Mouse (Mus musculus) forebrain, embryonic 14.5 days (tissue): Measurements from ENCODE around the gene Prdx5. TPM values are rescaled to one million over a fixed set of nuclear protein-coding genes. Genes with fewer than 3 reads are reported as not detected.

ENCODE experiments used
- ATAC-seq: fragments of 200-750 bp; cut with Nextera tagmentation; 2 replicates; pipeline ENCODE4 v1.8.0; 2017; ENCODE audit warnings: mild to moderate bottlenecking, moderate library complexity
- DNase-seq: peaks from one replicate; pipeline ENCODE4 v3.0.0-alpha.2; 2015; ENCODE audit warnings: low spot score
- H3K27ac ChIP-seq: fragments of 300-500 bp; sonication (generic); 2 replicates; pipeline ENCODE4 v1.5.1; 2014; ENCODE audit warnings: low read depth, mild to moderate bottlenecking, control low read depth, low read length, moderate library complexity
- H3K27me3 ChIP-seq: fragments of 300-500 bp; sonication (generic); replicated peaks from 2 replicates; pipeline ENCODE4 v1.6.1; 2014; ENCODE audit warnings: low read length, control low read depth, mixed read lengths; ENCODE audit not compliant: control insufficient read depth, insufficient read depth
- H3K36me3 ChIP-seq: fragments of 300-500 bp; sonication (generic); 2 replicates; pipeline ENCODE4 v1.6.1; 2014; ENCODE audit warnings: low read length, control low read depth; ENCODE audit not compliant: control insufficient read depth, insufficient read depth
- H3K4me1 ChIP-seq: fragments of 300-500 bp; sonication (generic); 2 replicates; pipeline ENCODE4 v1.6.1; 2014; ENCODE audit warnings: antibody characterized with exemption, low read length, control low read depth; ENCODE audit not compliant: control insufficient read depth, insufficient read depth
- H3K4me2 ChIP-seq: fragments of 300-500 bp; sonication (generic); 2 replicates; pipeline ENCODE4 v1.6.1; 2014; ENCODE audit warnings: mild to moderate bottlenecking, control low read depth, low read length
- H3K4me3 ChIP-seq: fragments of 300-500 bp; sonication (generic); 2 replicates; pipeline ENCODE4 v1.5.1; 2014; ENCODE audit warnings: low read depth, low read length, control low read depth
- H3K9ac ChIP-seq: fragments of 300-500 bp; sonication (generic); 2 replicates; pipeline ENCODE4 v1.6.1; 2014; ENCODE audit warnings: mild to moderate bottlenecking, low read length, control low read depth, moderate library complexity
- H3K9me3 ChIP-seq: fragments of 300-500 bp; sonication (generic); replicated peaks from 2 replicates; pipeline ENCODE4 v1.6.1; 2016; ENCODE audit warnings: low read length, control low read depth, mixed read lengths; ENCODE audit not compliant: control insufficient read depth
- WGBS: fragments of 180-500 bp; shearing (Covaris S2); extraction: QIAGEN DNeasy Blood & Tissue Kit; methylation state at CpG from one replicate; pipeline ENCODE4 v1.1.7; 2014; 5-methylcytosine and 5-hydroxymethylcytosine counted together
- polyA plus RNA-seq: library from polyadenylated mRNA; unstranded; fragments of >200 nt; fragmentation: Nextera tagmentation; extraction: Ambion mirVana; gene quantifications from 2 replicates; pipeline ENCODE4 v1.2.1, GENCODE M21; 2014

The Prdx5 gene
- polyA plus RNA-seq, 1 experiment from 2014 or later: 229 TPM

GRCm38 (mm10) chr19:6876799-6877198 lies 33.1 kb downstream of the Prdx5 start:
- Histone ChIP-seq H3K27ac (no peak overlapping the region), H3K27me3 (no peaks in the 10 kb centered on the region), H3K9ac (no peak overlapping the region), H3K4me1 (no peaks in the 10 kb centered on the region), H3K36me3 (no peaks in the 10 kb centered on the region), H3K9me3 (peaks cover 11% of the 10 kb centered on the region; the same call in 1 of the 2 replicates), H3K4me3 (no peak overlapping the region), H3K4me2 (no peak overlapping the region)
- ATAC-seq (no peak), DNase-seq (no peak)

- no peak overlapping the region for H3K9ac ChIP-seq
- no peak overlapping the region for H3K4me3 ChIP-seq
- no peaks in the 10 kb centered on the region for H3K36me3 ChIP-seq
- H3K27ac ChIP-seq: no peak overlapping the region
- no peak for DNase-seq
- H3K27me3 ChIP-seq: no peaks in the 10 kb centered on the region
- peaks cover 8% of the 10 kb centered on the region; the same call in 1 of the 2 replicates for H3K9me3 ChIP-seq
- ATAC-seq: no peak
- H3K4me1 ChIP-seq: no peaks in the 10 kb centered on the region
- WGBS: 89% methylated on average over 6 of the region's 6 CpGs
- H3K4me2 ChIP-seq: no peak overlapping the region
Measured at GRCm38 (mm10) chr19:6875834-6876233, 34.1 kb downstream of the Prdx5 start.

- no peak for DNase-seq
- Histone ChIP-seq H3K27me3 (no peaks in the 10 kb centered on the region), H3K36me3 (no peaks in the 10 kb centered on the region), H3K27ac (no peak overlapping the region), H3K4me1 (no peaks in the 10 kb centered on the region), H3K4me3 (no peak overlapping the region), H3K9ac (no peak overlapping the region), H3K4me2 (no peak overlapping the region), H3K9me3 (no peaks in the 10 kb centered on the region)
- no peak for ATAC-seq
- 71% methylated on average over 1 of the region's 1 CpGs for WGBS
Measured at GRCm38 (mm10) chr19:6874257-6874656, 35.6 kb downstream of the Prdx5 start.

- 84% methylated on average over 3 of the region's 3 CpGs for WGBS
- H3K27ac ChIP-seq: no peak overlapping the region
- no peak for ATAC-seq
- no peaks in the 10 kb centered on the region for H3K36me3 ChIP-seq
- no peaks in the 10 kb centered on the region for H3K9me3 ChIP-seq
- DNase-seq: no peak
- H3K27me3 ChIP-seq: no peaks in the 10 kb centered on the region
- no peak overlapping the region for H3K4me3 ChIP-seq
- H3K9ac ChIP-seq: no peak overlapping the region
- no peaks in the 10 kb centered on the region for H3K4me1 ChIP-seq
- no peak overlapping the region for H3K4me2 ChIP-seq
Measured at GRCm38 (mm10) chr19:6872701-6873100, 37.2 kb downstream of the Prdx5 start.

- Histone ChIP-seq H3K27me3 (no peaks in the 10 kb centered on the region), H3K9me3 (no peaks in the 10 kb centered on the region), H3K36me3 (no peaks in the 10 kb centered on the region), H3K9ac (no peak overlapping the region), H3K4me2 (no peak overlapping the region), H3K4me3 (no peak overlapping the region), H3K27ac (no peak overlapping the region), H3K4me1 (no peaks in the 10 kb centered on the region)
- 66% methylated on average over 5 of the region's 5 CpGs for WGBS
- no peak for ATAC-seq
- DNase-seq: no peak
Measured at GRCm38 (mm10) chr19:6871574-6872271, 38.2 kb downstream of the Prdx5 start.

- no peaks in the 10 kb centered on the region for H3K36me3 ChIP-seq
- no peak overlapping the region for H3K4me2 ChIP-seq
- H3K27me3 ChIP-seq: no peaks in the 10 kb centered on the region
- H3K4me3 ChIP-seq: no peak overlapping the region
- no peaks in the 10 kb centered on the region for H3K9me3 ChIP-seq
- H3K27ac ChIP-seq: no peak overlapping the region
- 10% methylated on average over 5 of the region's 5 CpGs for WGBS
- ATAC-seq (no peak), DNase-seq (no peak)
- no peak overlapping the region for H3K9ac ChIP-seq
- no peaks in the 10 kb centered on the region for H3K4me1 ChIP-seq
Measured at GRCm38 (mm10) chr19:6869355-6869754, 40.6 kb downstream of the Prdx5 start.

- H3K4me3 ChIP-seq: no peak overlapping the region
- no peak for ATAC-seq
- H3K4me1 ChIP-seq: no peaks in the 10 kb centered on the region
- DNase-seq: no peak
- no peak overlapping the region for H3K27ac ChIP-seq
- H3K4me2 ChIP-seq: no peak overlapping the region
- no peaks in the 10 kb centered on the region for H3K9me3 ChIP-seq
- no peaks in the 10 kb centered on the region for H3K36me3 ChIP-seq
- WGBS: 94% methylated on average over 4 of the region's 4 CpGs
- no peaks in the 10 kb centered on the region for H3K27me3 ChIP-seq
- no peak overlapping the region for H3K9ac ChIP-seq
Measured at GRCm38 (mm10) chr19:6861451-6861850, 48.5 kb downstream of the Prdx5 start.

- Histone ChIP-seq H3K27ac (no peak overlapping the region), H3K9me3 (no peaks in the 10 kb centered on the region), H3K4me3 (no peak overlapping the region), H3K36me3 (no peaks in the 10 kb centered on the region), H3K4me1 (no peaks in the 10 kb centered on the region), H3K4me2 (no peak overlapping the region), H3K9ac (no peak overlapping the region), H3K27me3 (0 out of 2 replicates have a peak, but pooled peaks cover under 1% of the 10 kb centered on the region)
- no peak for ATAC-seq
- DNase-seq: no peak
- WGBS: 77% methylated on average over 6 of the region's 6 CpGs
Measured at GRCm38 (mm10) chr19:6860706-6861105, 49.2 kb downstream of the Prdx5 start.

- DNase-seq: no peak
- ATAC-seq: no peak
Measured at GRCm38 (mm10) chr19:6859971-6860370, 49.9 kb downstream of the Prdx5 start.

More at GRCm38 (mm10) chr19:6859971-6860370, 49.9 kb downstream of the Prdx5 start:
- no peak overlapping the region for H3K27ac ChIP-seq
- H3K27me3 ChIP-seq: 0 out of 2 replicates have a peak, but pooled peaks cover 5% of the 10 kb centered on the region
- H3K4me1 ChIP-seq: no peaks in the 10 kb centered on the region
- H3K4me3 ChIP-seq: no peak overlapping the region
- H3K36me3 ChIP-seq: no peaks in the 10 kb centered on the region
- WGBS: 91% methylated on average over 3 of the region's 3 CpGs
- no peak overlapping the region for H3K9ac ChIP-seq
- H3K4me2 ChIP-seq: no peak overlapping the region
- H3K9me3 ChIP-seq: no peaks in the 10 kb centered on the region
